Mouse (Mus musculus) testis, postnatal 10 days (tissue): ENCODE data around the gene Epc2.
A peak's percentile ranks its signal among the peaks of the same experiment; 100 is the strongest.

Experiments
- DNase-seq: peaks from one replicate; pipeline ENCODE4 v3.0.0; 2021; ENCODE audit warnings: low spot score

Epc2 gene

GRCm38 (mm10) chr2:49570778-49571101 lies 119.5 kb downstream of the Epc2 start:
- peak; percentile 38 for DNase-seq

- DNase-seq, result peak; percentile 38
Measured at GRCm38 (mm10) chr2:49571159-49571920, 120.1 kb downstream of the Epc2 start.

GRCm38 (mm10) chr2:49572111-49572642 lies 120.9 kb downstream of the Epc2 start:
- peak; percentile 56 for DNase-seq

- DNase-seq, result no peak
Measured at GRCm38 (mm10) chr2:49572684-49573083, 121.4 kb downstream of the Epc2 start.

- DNase-seq, result no peak
Measured at GRCm38 (mm10) chr2:49573282-49573681, 122.0 kb downstream of the Epc2 start.

- DNase-seq, result peak; percentile 50
Measured at GRCm38 (mm10) chr2:49580585-49580984, 129.3 kb downstream of the Epc2 start.

- DNase-seq, result no peak
Measured at GRCm38 (mm10) chr2:49582546-49582945, 131.3 kb downstream of the Epc2 start.

- no peak for DNase-seq
Measured at GRCm38 (mm10) chr2:49583311-49583710, 132.0 kb downstream of the Epc2 start.

GRCm38 (mm10) chr2:49590450-49590849 lies 139.2 kb downstream of the Epc2 start:
- no peak for DNase-seq

- DNase-seq, result no peak
Measured at GRCm38 (mm10) chr2:49592926-49593325, 141.6 kb downstream of the Epc2 start.

GRCm38 (mm10) chr2:49594886-49595285 lies 143.6 kb downstream of the Epc2 start:
- DNase-seq, result no peak

GRCm38 (mm10) chr2:49596318-49596717 lies 145.0 kb downstream of the Epc2 start:
- DNase-seq, result no peak

GRCm38 (mm10) chr2:49600021-49600681 lies 148.9 kb downstream of the Epc2 start:
- no peak for DNase-seq
